Mouse (Mus musculus) urinary bladder, adult 2 months (tissue): Measurements from ENCODE around the gene Cep19. TPM values are rescaled to one million over a fixed set of nuclear protein-coding genes. Genes with fewer than 3 reads are reported as not detected.

ENCODE experiments used
- DNase-seq: peaks from one replicate; pipeline ENCODE4 v3.0.0; 2022; ENCODE audit warnings: low spot score
- polyA plus RNA-seq: library from polyadenylated mRNA; depleted of rRNA; stranded (reverse); fragments of >200 nt; gene quantifications from 2 replicates; pipeline ENCODE4 v1.2.3, GENCODE M21; 2012; rRNA removed

Gene Cep19
- polyA plus RNA-seq, 1 experiment: 20.3 TPM

GRCm38 (mm10) chr16:32143766-32144165 lies 44.2 kb downstream of the Cep19 start:
- no peak for DNase-seq

- DNase-seq: no peak
Observed at GRCm38 (mm10) chr16:32144592-32144991, 45.0 kb downstream of the Cep19 start.

GRCm38 (mm10) chr16:32147589-32148207 lies 48.1 kb downstream of the Cep19 start:
- DNase-seq: no peak

- DNase-seq: no peak
Observed at GRCm38 (mm10) chr16:32153976-32154375, 54.4 kb downstream of the Cep19 start.

- DNase-seq: no peak
Observed at GRCm38 (mm10) chr16:32154437-32154836, 54.8 kb downstream of the Cep19 start.

- DNase-seq: no peak
Observed at GRCm38 (mm10) chr16:32156719-32157118, 57.1 kb downstream of the Cep19 start.

GRCm38 (mm10) chr16:32157369-32157768 lies 57.8 kb downstream of the Cep19 start:
- DNase-seq: no peak

Other genes starting within 250 kb of the Cep19 start
- gene Meltf, start 221.0 kb upstream of the Cep19 start, polyA plus RNA-seq: 0.18 and 0.19 TPM in 2 replicates
- 9.9 and 11.3 TPM in 2 replicates for gene Pigz, start 165.9 kb upstream of the Cep19 start, polyA plus RNA-seq
- 30.8 and 39.6 TPM in 2 replicates for gene 0610012G03Rik, start 151.3 kb upstream of the Cep19 start, polyA plus RNA-seq
- gene Ncbp2, start 151.3 kb upstream of the Cep19 start, polyA plus RNA-seq: 61.1 and 75.7 TPM in 2 replicates
- 12.7 and 13.5 TPM in 2 replicates for gene Senp5, start 96.5 kb upstream of the Cep19 start, polyA plus RNA-seq
- gene Pak2, start 20.5 kb upstream of the Cep19 start, polyA plus RNA-seq: 31.4 and 36.0 TPM in 2 replicates
- 58.3 and 74.9 TPM in 2 replicates for gene Pigx, start 60 bp upstream of the Cep19 start, polyA plus RNA-seq
- 19.4 TPM in 2 replicates for gene Nrros, start 65.8 kb downstream of the Cep19 start, polyA plus RNA-seq
- gene Bex6, start 80.0 kb downstream of the Cep19 start, polyA plus RNA-seq: 0.14 and 0.24 TPM in 2 replicates
- 6.3 and 7.3 TPM in 2 replicates for gene Fbxo45, start 147.4 kb downstream of the Cep19 start, polyA plus RNA-seq
- 11.9 and 15.2 TPM in 2 replicates for gene Wdr53, start 147.4 kb downstream of the Cep19 start, polyA plus RNA-seq
- not detected in 2 replicates for gene Smco1, start 171.7 kb downstream of the Cep19 start, polyA plus RNA-seq
- 10.7 and 12.9 TPM in 2 replicates for gene Rnf168, start 177.7 kb downstream of the Cep19 start, polyA plus RNA-seq
- 12.3 and 13.0 TPM in 2 replicates for gene Ubxn7, start 232.5 kb downstream of the Cep19 start, polyA plus RNA-seq